ENCODE assay signal across 11 mouse cellular contexts in the genomic region with DNA sequence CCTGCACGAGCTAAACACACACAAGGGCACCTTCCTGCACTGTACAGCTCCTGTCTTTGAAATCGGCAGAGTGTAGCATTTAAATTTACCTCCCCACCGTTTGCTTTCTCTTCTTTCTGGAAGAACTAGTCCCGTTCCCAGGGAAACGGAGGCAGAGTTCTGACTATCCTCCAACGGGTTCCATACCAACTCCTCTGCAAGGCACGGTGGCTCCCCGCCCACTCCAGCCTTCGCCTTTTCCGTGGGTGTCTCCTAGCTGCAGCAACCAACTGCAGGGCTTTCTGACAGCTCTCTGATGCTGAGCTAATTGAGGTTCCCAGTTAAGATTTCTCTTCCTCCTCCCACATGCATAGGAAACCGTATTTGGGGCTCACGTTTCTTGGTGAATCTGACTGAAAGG. TPM values are rescaled to one million over a fixed set of nuclear protein-coding genes. Genes with fewer than 3 reads are reported as not detected.
A peak's percentile ranks its signal among the peaks of the same experiment; 100 is the strongest.
DNase-seq lines count a peak whose midpoint lies in the region.
"Had no signal": no experiment of that assay in that cellular context is flagged by ENCODE, and none has a peak within 500 bp of the region (broad histone marks: within the 10 kb centered on the region; RNA-seq: fewer than 3 reads in every experiment).

No protein-coding gene starts in this region.

- DNase-seq in A20 (ENCODE audit: low read depth, low spot score) = peak; percentile 81
- peak; percentile 90 for DNase-seq in brain, adult 2 months (ENCODE audit: low read depth, low spot score)
- DNase-seq in layer of hippocampus, adult 9-10 months (ENCODE audit: low spot score) = peak; percentile 54
- DNase-seq in left cerebral cortex, postnatal 36 days (ENCODE audit: low spot score in 2 of 2) = peak; percentile 79 to 82
- no peak for DNase-seq in thymus, postnatal 0 days (ENCODE audit: low spot score)
- no peak for DNase-seq in adrenal gland, postnatal 36 days
- DNase-seq in cerebellum, adult 9-10 months = no peak
- DNase-seq: gastrocnemius, postnatal 36 days; kidney, postnatal 14 days; liver, embryonic 13.5 days; thymus, postnatal 36 days had no signal

- intact Hi-C loops in left cerebral cortex, postnatal 36 days (cut with DNase I) = no loop called here

RNA-seq across cellular contexts. Expression of a gene that starts 6.5 kb away (rescaled TPM):
- total RNA-seq in left cerebral cortex, postnatal 36 days (2021) = 10 to 100 TPM; 15.2 to 19.4 TPM
- polyA plus RNA-seq in thymus, postnatal 0 days (2015; fragmentation: Nextera tagmentation; extraction: Ambion mirVana) = 7.7 and 9.5 TPM in 2 replicates
- under 1 TPM; 0.10 to 0.59 TPM for total RNA-seq in adrenal gland, postnatal 36 days (2021)

Comparison
In these comparisons a context has a peak if more than half of its experiments do, and no peak if none do; other contexts are left out.
1. DNase-seq: peak in A20 (single experiment), brain, adult 2 months (single experiment), layer of hippocampus, adult 9-10 months (single experiment) and left cerebral cortex, postnatal 36 days (2 of 2); none in thymus, postnatal 0 days (single experiment), adrenal gland, postnatal 36 days (0 of 2) and cerebellum, adult 9-10 months (single experiment).
2. RNA of a gene that starts 6.5 kb away (total RNA-seq): 15.2 to 19.4 TPM in left cerebral cortex, postnatal 36 days; 0.10 to 0.59 TPM in adrenal gland, postnatal 36 days; every median in the first group is over 10 times any median in the second.